Mouse (Mus musculus) fibroblast of lung, adult 2 months (primary cell): Measurements from ENCODE around the gene Szrd1.

Experiments used
- DNase-seq: peaks from one replicate; pipeline ENCODE4 v3.0.0-alpha.2; 2011; ENCODE audit warnings: low read depth

The Szrd1 gene

DNA sequence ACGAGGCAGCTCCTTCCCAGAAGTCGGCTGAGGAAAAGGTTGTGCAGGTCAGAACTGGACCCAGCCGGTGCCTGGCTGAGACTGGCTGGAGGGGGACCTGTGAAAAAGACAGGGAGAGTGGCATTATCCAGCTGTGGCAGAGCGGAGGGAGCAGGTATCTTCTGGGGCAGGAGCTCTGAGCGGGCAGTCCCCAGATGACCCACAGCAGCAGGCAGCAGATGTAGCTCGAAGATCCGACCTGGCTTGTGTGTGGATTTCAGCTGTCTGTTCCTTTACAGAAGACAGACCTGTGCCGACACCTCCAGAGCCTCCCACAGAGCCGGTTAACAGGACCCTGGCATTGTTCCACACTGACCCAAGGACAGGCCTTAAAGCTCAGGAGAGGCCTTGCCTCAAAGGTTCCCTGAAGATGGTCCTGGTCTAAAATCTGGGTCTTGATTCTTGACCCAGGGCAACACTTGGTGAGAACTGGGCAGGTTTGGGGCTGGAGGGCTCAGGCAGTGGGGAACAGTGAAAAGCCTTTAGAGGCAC is 72.0 kb downstream of the Szrd1 start:
- DNase-seq, result no peak

- no peak for DNase-seq
Measured at GRCm38 (mm10) chr4:141066709-141067515, 72.7 kb downstream of the Szrd1 start.

DNA sequence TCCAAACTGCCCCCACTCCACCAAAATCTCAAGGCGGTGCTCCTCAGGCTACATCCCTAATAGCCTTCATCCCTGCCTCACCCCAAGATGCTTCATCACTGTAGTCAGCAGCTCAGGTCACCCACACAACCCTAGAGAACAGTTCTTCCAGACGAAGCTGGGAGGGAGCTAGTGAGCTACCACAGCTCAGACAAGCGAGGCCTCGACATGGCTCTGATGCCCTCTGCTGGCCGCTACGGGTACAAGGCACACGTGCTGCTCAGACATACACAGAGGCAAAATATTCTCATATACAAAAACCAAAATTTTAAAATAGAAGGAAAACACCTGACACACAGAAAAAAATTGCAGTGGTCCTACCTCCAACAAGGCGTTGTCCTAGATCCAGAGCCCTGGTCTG is 74.5 kb downstream of the Szrd1 start:
- peak; percentile 77 for DNase-seq

DNA sequence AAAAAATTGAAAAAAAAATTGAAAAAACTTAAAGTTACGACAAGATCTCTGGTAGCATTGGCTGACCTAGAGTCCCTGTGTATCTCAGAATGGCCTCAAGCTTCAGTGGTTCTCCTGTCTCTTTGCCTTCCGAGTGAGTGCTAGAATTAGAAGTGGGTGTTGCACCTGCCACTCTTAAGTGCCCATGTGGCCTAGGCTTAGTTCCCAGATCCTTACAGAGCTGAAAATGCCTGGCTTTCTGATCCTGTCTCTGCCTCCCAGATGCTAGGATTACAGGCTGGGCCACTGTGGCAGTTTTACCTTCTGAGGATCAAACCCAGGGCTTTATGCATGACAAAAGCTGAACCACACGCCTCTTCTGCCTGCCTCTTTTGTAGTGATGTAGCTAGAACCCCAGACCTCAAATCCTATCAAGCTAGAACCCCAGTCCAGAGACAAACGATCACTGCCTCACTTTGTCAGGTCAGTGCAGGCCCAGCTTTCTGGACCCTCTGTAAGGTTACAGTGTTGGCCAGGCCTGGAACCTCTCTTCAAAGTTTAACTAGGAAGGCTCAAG is 75.4 kb downstream of the Szrd1 start:
- no peak for DNase-seq
